Mouse (Mus musculus) ES-E14 (cell line): ENCODE results near the gene Vps37b. TPM values are rescaled to one million over a fixed set of nuclear protein-coding genes. Genes with fewer than 3 reads are reported as not detected.

Experiments used
- DNase-seq: peaks from one replicate; pipeline ENCODE4 v3.0.0-alpha.2; 2013; ENCODE audit warnings: low read depth, low spot score
- H3K27ac ChIP-seq: 2 replicates; pipeline ENCODE4 v1.5.1; 2012; ENCODE audit warnings: low read depth, mild to moderate bottlenecking, low read length, moderate library complexity, mixed read lengths; ENCODE audit not compliant: poor library complexity, insufficient read depth, severe bottlenecking
- H3K36me3 ChIP-seq: 2 replicates; pipeline ENCODE4 v1.6.1; 2012; ENCODE audit warnings: mild to moderate bottlenecking, low read length, moderate library complexity, mixed read lengths; ENCODE audit not compliant: control insufficient read depth, poor library complexity, insufficient read depth, severe bottlenecking
- H3K4me1 ChIP-seq, 2 experiments: fragments of 150-350 bp in 1 of 2; sonication (generic) in 1 of 2; 2 replicates each; pipeline ENCODE4 v1.6.1; 2012; ENCODE audit warnings: low read length in 2 of 2, mild to moderate bottlenecking in 1 of 2, mixed read lengths in 1 of 2; ENCODE audit not compliant: control insufficient read depth in 2 of 2, insufficient read depth in 2 of 2, poor library complexity in 1 of 2
- H3K4me3 ChIP-seq, 2 experiments: fragments of 150-350 bp in 1 of 2; sonication (generic) in 1 of 2; 2 replicates each; pipeline ENCODE4 v1.5.1; 2012; ENCODE audit warnings: low read length in 2 of 2, low read depth in 1 of 2, mild to moderate bottlenecking in 1 of 2, mixed read lengths in 1 of 2; ENCODE audit not compliant: insufficient read depth in 1 of 2, poor library complexity in 1 of 2, severe bottlenecking in 1 of 2
- H3K9ac ChIP-seq: 2 replicates; pipeline ENCODE4 v1.6.1; 2012; ENCODE audit warnings: low read depth, mild to moderate bottlenecking, low read length, mixed read lengths; ENCODE audit not compliant: poor library complexity, insufficient read depth, severe bottlenecking
- H3K9me3 ChIP-seq: fragments of 150-350 bp; sonication (generic); 2 replicates; pipeline ENCODE4 v1.6.1; 2012; ENCODE audit warnings: low read depth, mild to moderate bottlenecking, low read length; ENCODE audit not compliant: control insufficient read depth, insufficient read depth
- CHD2 ChIP-seq: IDR thresholded peaks from 2 replicates; pipeline ENCODE4 v1.6.1; 2014; ENCODE audit warnings: mild to moderate bottlenecking, low read depth, low read length, inconsistent platforms
- HCFC1 ChIP-seq: IDR thresholded peaks from 2 replicates; pipeline ENCODE4 v1.6.1; 2012; ENCODE audit warnings: low read length, inconsistent platforms, borderline replicate concordance; ENCODE audit not compliant: insufficient read depth
- MAFK ChIP-seq: IDR thresholded peaks from 2 replicates; pipeline ENCODE4 v1.6.1; 2014; ENCODE audit warnings: mild to moderate bottlenecking, low read depth, low read length, inconsistent platforms; ENCODE audit not compliant: insufficient read depth
- ZC3H11A ChIP-seq: IDR thresholded peaks from 2 replicates; pipeline ENCODE4 v1.6.1; 2012; ENCODE audit warnings: low read depth, mild to moderate bottlenecking, inconsistent platforms, low read length, borderline replicate concordance
- ZNF384 ChIP-seq: IDR thresholded peaks from 2 replicates; pipeline ENCODE4 v1.6.1; 2012; ENCODE audit warnings: low read depth, low read length, inconsistent platforms
- in situ Hi-C, 2 experiments: fragments of 600-800 bp; cut with MboI; formaldehyde crosslinking; loops; one replicate each; pipeline ENCODE4 v1.15.1; 2025; ENCODE audit warnings: low sequenced_read_pairs in 2 of 2, inconsistent platforms in 1 of 2; ENCODE audit not compliant: unreplicated experiment in 2 of 2
- total RNA-seq: library from RNA; depleted of rRNA; stranded (reverse); fragments of 300-350 nt; gene quantifications from 2 replicates; pipeline ENCODE4 v1.2.3, GENCODE M21; 2012

Gene Vps37b
- total RNA-seq, 1 experiment = 7.7 TPM

DNA sequence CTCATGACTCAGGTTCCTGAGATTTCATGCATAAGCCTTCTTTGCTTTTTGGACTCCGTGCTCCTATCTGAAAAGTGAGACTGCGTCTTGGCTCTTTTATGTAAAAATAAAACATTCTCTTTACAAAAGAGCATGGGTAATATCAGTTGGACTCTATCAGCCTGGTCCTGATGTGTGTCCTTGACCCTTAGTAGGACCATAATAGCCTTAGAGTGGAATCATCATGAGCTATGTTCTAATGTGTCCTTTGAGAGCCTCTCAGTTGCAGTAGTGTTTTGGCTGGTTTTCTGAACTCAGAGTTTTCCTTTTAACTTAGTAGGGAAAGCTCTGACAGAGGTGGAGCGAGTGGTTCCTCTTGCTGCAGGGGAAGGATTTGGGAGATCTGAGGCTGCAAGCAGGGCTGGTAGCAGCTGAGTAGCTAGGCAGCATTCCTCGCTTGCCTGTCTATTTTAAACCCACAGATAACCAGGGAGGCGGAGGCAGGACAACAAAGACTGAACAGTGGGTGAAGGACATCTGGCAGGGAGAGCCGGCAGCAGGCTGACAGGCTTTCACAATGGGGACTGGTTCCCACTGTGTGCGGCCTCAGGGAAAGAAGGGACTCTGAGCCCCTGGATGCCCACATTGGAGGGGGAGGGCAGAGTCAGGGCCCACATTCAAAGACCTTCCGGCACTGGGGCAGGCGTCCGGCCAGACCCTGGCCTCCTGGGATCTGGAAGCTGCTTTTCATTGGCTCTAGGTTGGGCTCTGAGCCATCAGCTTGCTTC is 11.3 kb upstream of the Vps37b start:
- in situ Hi-C loops = no loop called here
- Histone ChIP-seq H3K9ac (no peak overlapping the region), H3K27ac (no peak overlapping the region), H3K36me3 (no peaks in the 10 kb centered on the region), H3K4me3 (no peak overlapping the region), H3K9me3 (no peaks in the 10 kb centered on the region), H3K4me1 (peaks cover 0 to 10% of the 10 kb centered on the region in 2 experiments; a peak in 3 of 4 replicates)
- TF ChIP-seq ZNF384 = no peak
- TF ChIP-seq ZC3H11A = no peak
- no peak for TF ChIP-seq MAFK
- no peak for TF ChIP-seq HCFC1
- TF ChIP-seq CHD2 = no peak
- no peak for DNase-seq

- no peak overlapping the region for H3K27ac ChIP-seq
- DNase-seq = no peak
- in situ Hi-C loops = no loop called here
- TF ChIP-seq CHD2 (no peak), ZNF384 (no peak), ZC3H11A (no peak), MAFK (no peak), HCFC1 (no peak)
- no peaks in the 10 kb centered on the region for H3K4me1 ChIP-seq
- no peaks in the 10 kb centered on the region for H3K36me3 ChIP-seq
- no peaks in the 10 kb centered on the region for H3K9me3 ChIP-seq
- no peak overlapping the region for H3K4me3 ChIP-seq
- H3K9ac ChIP-seq = no peak overlapping the region
Observed at GRCm38 (mm10) chr5:124041097-124041496, 9.0 kb upstream of the Vps37b start.

DNA sequence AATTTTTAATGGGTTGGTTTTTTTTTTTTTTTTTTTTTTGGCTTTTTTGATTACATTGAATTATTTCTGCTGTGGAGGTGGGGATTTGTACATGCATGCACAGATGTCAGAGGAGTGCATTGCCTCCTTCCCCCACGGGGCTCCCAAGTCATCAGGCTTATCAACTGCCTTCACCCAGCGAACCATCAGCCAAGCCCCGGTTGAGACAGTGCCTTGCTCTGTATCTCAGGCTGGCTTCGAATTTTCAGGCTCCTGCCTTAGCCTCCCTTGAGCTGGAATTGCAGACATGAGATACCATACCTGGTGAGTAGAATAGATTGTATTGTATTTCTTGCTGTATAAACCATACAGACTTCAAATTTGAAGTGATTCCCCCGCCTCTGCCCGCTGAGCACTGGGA is 7.5 kb upstream of the Vps37b start:
- H3K36me3 ChIP-seq = no peaks in the 10 kb centered on the region
- H3K27ac ChIP-seq = no peak overlapping the region
- no peaks in the 10 kb centered on the region for H3K4me1 ChIP-seq
- in situ Hi-C loops = no loop called here
- DNase-seq = no peak
- H3K9me3 ChIP-seq = no peaks in the 10 kb centered on the region
- H3K9ac ChIP-seq = no peak overlapping the region
- TF ChIP-seq ZNF384 (no peak), CHD2 (no peak), HCFC1 (no peak), MAFK (no peak)
- H3K4me3 ChIP-seq = no peak overlapping the region

DNA sequence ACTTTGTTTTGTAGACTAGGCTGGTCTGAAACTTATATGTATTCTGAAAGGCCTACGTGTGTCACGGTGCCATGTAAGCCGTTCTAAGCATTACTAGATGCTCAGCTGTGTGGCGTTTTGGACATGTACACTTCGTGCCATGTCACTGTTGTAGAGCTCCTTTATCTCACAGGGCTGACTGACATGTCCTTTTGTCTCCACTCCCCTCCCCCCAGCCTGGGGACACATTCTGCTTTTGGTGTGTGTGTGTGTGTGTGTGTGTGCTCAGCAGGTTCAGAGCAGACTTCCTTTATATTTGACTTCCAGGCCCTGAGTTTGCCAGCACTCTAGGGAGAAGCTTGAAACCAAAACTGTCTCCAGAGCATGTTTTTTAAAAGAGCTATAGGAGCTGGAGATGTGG is 4.8 kb upstream of the Vps37b start:
- no peak for TF ChIP-seq MAFK
- no peak for TF ChIP-seq ZC3H11A
- no peak for TF ChIP-seq ZNF384
- no peak for TF ChIP-seq HCFC1
- no peak for TF ChIP-seq CHD2
- DNase-seq = no peak
- in situ Hi-C loops = no loop called here
- no peaks in the 10 kb centered on the region for H3K36me3 ChIP-seq
- H3K27ac ChIP-seq = no peak overlapping the region
- no peaks in the 10 kb centered on the region for H3K9me3 ChIP-seq
- no peaks in the 10 kb centered on the region for H3K4me1 ChIP-seq
- no peak overlapping the region for H3K9ac ChIP-seq
- no peak overlapping the region for H3K4me3 ChIP-seq

DNA sequence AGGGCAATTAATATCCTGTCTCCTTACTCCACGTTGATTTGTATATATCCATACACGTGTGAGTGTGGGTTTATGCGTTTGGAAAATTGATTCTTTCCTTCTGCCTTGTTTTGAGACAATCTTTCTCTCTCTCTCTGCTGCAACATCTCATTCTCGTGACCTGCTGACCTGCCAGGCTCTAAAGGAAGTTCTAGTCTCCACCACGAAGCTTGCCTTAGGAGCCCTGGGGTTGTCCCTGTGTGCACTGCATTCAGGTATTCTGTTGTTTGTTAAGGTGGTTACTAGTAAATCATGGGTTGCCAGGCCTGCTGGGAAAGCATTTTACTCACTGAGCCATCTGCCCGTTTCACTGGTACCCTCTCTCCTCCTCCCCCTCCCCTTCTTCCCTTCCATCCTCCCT is 4.3 kb upstream of the Vps37b start:
- Histone ChIP-seq H3K4me3 (no peak overlapping the region), H3K9ac (no peak overlapping the region), H3K4me1 (no peaks in the 10 kb centered on the region), H3K9me3 (no peaks in the 10 kb centered on the region), H3K36me3 (no peaks in the 10 kb centered on the region), H3K27ac (no peak overlapping the region)
- in situ Hi-C loops = no loop called here
- DNase-seq = no peak
- no peak for TF ChIP-seq ZC3H11A
- TF ChIP-seq CHD2 = no peak
- TF ChIP-seq HCFC1 = no peak
- TF ChIP-seq ZNF384 = no peak
- TF ChIP-seq MAFK = no peak
